Mouse (Mus musculus) E14TG2a.4 (cell line): ENCODE measurements around the gene Vmo1.

ENCODE experiments used
- CTCF ChIP-seq: conservative IDR thresholded peaks from 2 replicates; pipeline ENCODE4 v1.5.1; 2014; ENCODE audit warnings: low read length
- NANOG ChIP-seq: IDR thresholded peaks from 2 replicates; pipeline ENCODE4 v1.6.1; 2014; ENCODE audit warnings: borderline replicate concordance, low read length, mixed read lengths

DNA sequence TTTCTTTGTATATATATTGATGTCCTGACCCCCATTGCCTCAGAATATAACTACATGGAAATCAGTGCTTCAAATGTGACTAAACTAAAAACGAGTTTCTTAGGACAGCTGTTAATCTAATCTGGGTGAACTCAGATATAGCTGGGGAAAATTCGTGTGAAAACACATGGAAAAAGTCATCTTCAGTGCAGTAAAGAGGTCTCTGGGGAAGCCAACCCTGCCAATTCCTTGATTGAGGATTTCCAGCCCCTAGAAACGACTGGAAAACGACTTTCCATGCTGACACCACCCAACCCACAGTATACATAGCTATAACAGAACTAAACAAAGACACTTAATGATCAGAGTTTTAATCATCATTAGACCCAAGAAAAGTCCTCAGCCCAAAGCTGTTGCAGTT is 26.6 kb downstream of the Vmo1 start:
- no peak for TF ChIP-seq CTCF
- TF ChIP-seq NANOG, result no peak
